Mouse (Mus musculus): ENCODE data around the gene Wnt5b.

Wnt5b gene

GRCm38 (mm10) chr6:119521482-119521900, 22.7 kb downstream of the Wnt5b start:
- no peak for DNase-seq

GRCm38 (mm10) chr6:119520731-119521130, 23.4 kb downstream of the Wnt5b start:
- no peak for DNase-seq

GRCm38 (mm10) chr6:119514085-119514484, 30.1 kb downstream of the Wnt5b start:
- DNase-seq = no peak

- no peak for DNase-seq
Measured at GRCm38 (mm10) chr6:119513452-119513851, 30.7 kb downstream of the Wnt5b start.

DNA sequence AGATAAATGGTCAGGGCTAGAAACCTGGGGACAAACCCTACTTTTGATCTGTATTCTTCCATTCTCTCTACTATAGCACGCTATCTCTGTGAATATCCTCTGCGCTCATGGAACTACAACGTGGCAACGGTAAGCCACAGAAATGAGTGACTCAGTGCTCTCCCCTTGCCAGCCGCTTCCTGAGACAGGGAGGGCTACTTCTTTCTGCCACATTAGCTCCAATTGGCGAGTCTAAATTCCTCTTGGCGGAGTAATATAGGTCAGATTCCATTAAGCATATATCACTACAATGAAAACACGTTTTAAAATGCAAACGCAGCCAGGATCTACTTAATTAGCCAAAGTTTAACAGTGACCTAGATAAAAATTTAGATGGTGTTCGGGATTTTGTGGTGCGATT, 31.4 kb downstream of the Wnt5b start:
- DNase-seq = no peak

GRCm38 (mm10) chr6:119509437-119510037, 34.6 kb downstream of the Wnt5b start:
- no peak for DNase-seq

- no peak for DNase-seq
Measured at GRCm38 (mm10) chr6:119508634-119509375, 35.3 kb downstream of the Wnt5b start.

DNA sequence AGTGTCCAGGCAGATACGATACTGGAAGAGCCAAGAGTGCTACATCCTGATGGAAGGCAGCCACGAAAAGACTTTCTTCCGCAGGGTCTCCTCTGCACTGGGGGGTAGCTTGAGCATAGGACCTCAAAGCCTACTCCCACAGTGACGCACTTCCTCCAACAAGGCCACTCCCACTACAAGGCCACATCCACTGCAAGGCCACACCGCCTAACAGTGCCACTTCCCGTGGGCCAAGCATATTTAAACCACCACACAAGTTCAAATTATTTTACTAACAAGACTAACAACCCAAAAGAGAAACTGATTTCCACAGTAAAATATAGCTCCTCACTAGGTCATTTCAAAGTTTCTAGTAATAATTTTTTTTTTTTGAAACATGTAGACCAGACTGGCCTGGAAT, 35.9 kb downstream of the Wnt5b start:
- DNase-seq = no peak

DNA sequence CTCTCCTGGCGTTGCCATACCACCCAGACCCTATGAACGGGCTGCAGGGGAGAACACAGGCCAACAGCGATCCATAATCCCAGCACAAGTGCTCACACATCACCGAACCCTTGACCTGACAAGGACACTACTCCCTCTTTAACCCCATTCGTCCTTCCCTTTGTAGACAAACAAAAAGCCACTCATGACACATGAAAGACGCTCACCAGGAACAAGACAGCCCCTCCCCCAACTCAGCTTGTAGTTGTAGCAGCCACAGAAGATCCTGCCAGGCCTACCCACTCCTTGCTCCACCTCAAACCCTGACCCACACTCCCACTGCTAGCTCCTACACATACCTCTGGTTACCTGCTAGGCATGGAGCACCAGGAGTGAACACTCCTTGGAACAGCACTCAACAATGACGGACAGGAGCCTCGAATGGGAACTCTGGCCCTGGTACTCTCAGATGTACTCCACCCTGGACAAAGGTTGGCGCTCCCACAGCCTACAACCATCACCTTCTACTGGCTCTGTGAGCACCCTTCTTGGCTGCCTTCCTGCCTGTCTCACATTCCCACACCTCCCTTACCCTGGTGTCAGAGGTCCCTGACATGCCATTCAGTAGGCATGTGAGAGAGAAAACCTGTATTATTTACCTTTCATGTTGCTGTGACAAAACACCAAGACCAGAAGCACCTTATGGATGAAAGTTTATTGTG, 38.5 kb downstream of the Wnt5b start:
- DNase-seq = no peak

GRCm38 (mm10) chr6:119504756-119505155, 39.4 kb downstream of the Wnt5b start:
- DNase-seq = no peak

GRCm38 (mm10) chr6:119502031-119502430, 42.1 kb downstream of the Wnt5b start:
- DNase-seq = peak; percentile 62

- peak; percentile 37 for DNase-seq
Measured at GRCm38 (mm10) chr6:119500086-119500485, 44.1 kb downstream of the Wnt5b start.

GRCm38 (mm10) chr6:119499271-119499670, 44.9 kb downstream of the Wnt5b start:
- peak; percentile 75 for DNase-seq

- no peak for DNase-seq
Measured at GRCm38 (mm10) chr6:119492630-119493014, 51.5 kb downstream of the Wnt5b start.

DNA sequence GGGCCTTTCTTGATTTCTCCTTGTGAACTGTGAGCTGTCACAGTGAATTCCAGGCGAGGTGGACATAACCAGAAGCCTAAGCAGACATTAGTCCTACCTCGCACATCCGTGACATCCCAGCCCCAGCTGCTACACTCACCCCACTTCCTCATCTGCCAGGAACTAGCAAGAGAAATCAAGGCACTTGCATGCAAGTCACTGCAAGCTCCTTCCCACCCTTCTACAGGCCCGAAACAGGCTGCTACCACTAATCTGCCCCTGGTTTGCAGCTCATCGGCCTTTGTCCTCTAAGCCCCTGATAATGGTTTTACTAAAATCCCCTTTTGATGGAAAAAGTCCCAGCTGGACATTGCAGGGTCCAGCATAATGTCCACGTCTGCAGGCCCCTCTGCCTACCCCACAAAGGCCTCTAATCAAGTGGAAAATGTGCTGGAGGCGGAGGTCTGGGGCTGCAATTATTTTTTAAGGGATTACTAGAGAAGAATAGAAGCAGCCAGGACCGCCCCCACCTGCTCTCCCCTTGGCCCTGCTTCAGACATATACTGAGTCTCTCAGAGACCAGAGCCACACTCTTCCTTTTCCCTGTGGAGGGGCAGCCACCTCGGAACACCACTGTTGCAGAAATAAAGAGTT, 52.0 kb downstream of the Wnt5b start:
- DNase-seq = no peak

DNA sequence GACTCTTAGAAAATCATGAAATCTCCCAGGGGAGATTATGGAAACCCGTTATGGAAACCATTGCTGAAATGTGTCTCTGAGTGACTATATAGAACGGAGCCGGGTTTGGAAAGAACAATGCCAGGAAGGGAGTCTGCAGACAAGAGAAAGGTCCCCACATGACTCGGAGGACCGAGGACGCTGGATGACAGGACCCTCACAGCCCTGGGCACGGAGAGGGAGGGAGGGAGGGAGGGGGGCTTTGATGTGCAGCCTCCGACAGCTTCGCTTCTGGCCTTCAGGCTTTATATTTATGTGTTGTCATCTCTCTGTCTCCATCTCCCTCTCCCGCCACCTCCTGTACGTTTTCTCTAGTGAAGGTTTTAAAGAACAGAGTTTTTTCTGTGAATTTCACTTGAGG, 53.1 kb downstream of the Wnt5b start:
- DNase-seq = no peak

DNA sequence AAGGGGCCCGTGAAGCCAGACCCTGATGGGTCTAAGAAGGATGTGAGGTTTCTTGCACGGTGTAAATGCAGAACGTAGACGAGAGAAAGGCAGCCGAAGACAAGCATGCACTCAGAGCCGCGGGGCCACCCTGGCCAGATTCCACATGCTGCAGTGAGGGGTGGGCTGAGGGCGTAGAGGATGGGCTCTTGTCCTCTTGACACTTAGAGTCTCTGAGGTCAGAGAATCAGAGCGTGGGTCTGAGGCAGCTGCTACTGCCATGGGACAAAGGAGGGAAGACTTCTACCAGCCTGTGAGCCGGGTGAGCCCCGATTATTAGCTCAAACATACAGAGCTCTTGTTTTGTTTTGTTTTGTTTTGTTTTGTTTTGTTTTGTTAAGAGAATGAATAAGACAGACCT, 53.6 kb downstream of the Wnt5b start:
- DNase-seq = no peak

- DNase-seq = peak; percentile 50
Measured at GRCm38 (mm10) chr6:119489765-119490164, 54.4 kb downstream of the Wnt5b start.

GRCm38 (mm10) chr6:119487619-119488018, 56.5 kb downstream of the Wnt5b start:
- peak; percentile 42 for DNase-seq

- no peak for DNase-seq
Measured at GRCm38 (mm10) chr6:119487085-119487458, 57.1 kb downstream of the Wnt5b start.

GRCm38 (mm10) chr6:119486381-119487084, 57.6 kb downstream of the Wnt5b start:
- peak; percentile 48 for DNase-seq

- no peak for DNase-seq
Measured at GRCm38 (mm10) chr6:119485486-119485885, 58.7 kb downstream of the Wnt5b start.

All from lung, postnatal 36 days (tissue).